8 mouse cellular contexts compared by ENCODE assay signal in genomic region chr19:36832951-36833787, GRCm38 (mm10). TPM values are rescaled to one million over a fixed set of nuclear protein-coding genes. Genes with fewer than 3 reads are reported as not detected.
DNase-seq lines count a peak whose midpoint lies in the region; ATAC-seq and TF ChIP-seq lines count a peak whose summit lies in the region.

No protein-coding gene starts in this region.

- intact Hi-C loops in left cerebral cortex, postnatal 36 days (cut with DNase I) = loop anchor here (5.0 to 10.0 kb wide), 2 partner anchors 84 to 432 kb away; partner anchors contain the start of gene Fgfbp3

- peak; percentile 64 for DNase-seq in MEL (ENCODE audit: low read depth, low spot score)
- DNase-seq in cerebellum, adult 8-10 months = peak; percentile 25
- DNase-seq in gastrocnemius, postnatal 10 days = peak; percentile 32
- DNase-seq in neural tube, embryonic 11.5 days (ENCODE audit: low spot score) = peak; percentile 38
- DNase-seq in layer of hippocampus, postnatal 25 days (ENCODE audit: extremely low spot score in 1 of 2, low spot score in 1 of 2) = no peak
- DNase-seq in left cerebral cortex, postnatal 36 days (ENCODE audit: low spot score in 2 of 2) = no peak

- no peak for TF ChIP-seq EP300 in MEL (IDR thresholded peaks at IDR 0.05; ENCODE audit: low read depth in 1 of 2, low read length in 2 of 2)

- H3K9ac ChIP-seq in MEL (ENCODE audit: control insufficient read depth, low read depth, low read length, poor library complexity, severe bottlenecking) = peak overlapping the region; percentile 89
- H3K9ac ChIP-seq in liver, embryonic 15.5 days = peak overlapping the region; percentile 98
- H3K9ac ChIP-seq in neural tube, embryonic 11.5 days (ENCODE audit: low read length) = peak overlapping the region; percentile 98

- TF ChIP-seq POLR2A in MEL (IDR thresholded peaks at IDR 0.05; ENCODE audit: control insufficient read depth in 1 of 2, insufficient read depth in 1 of 2, low read depth in 1 of 2, low read length in 2 of 2, poor library complexity in 1 of 2) = 0 out of 4 replicates have a peak, but pooled peaks of 1 of the 2 experiments have one; percentile 35

- no peak for TF ChIP-seq CTCF in MEL (IDR thresholded peaks at IDR 0.05 in 2 of 3, conservative IDR thresholded peaks at IDR 0.05 in 1 of 3; ENCODE audit: control insufficient read depth in 1 of 3, insufficient read depth in 1 of 3, low read depth in 2 of 3, low read length in 3 of 3, poor library complexity in 1 of 3, severe bottlenecking in 1 of 3)

- peaks cover 7 to 11% of the 10 kb centered on the region in 2 experiments for H3K36me3 ChIP-seq in MEL (ENCODE audit: control insufficient read depth in 1 of 2, insufficient read depth in 2 of 2, low read length in 2 of 2)
- H3K36me3 ChIP-seq in liver, embryonic 15.5 days (replicated peaks) = 0 out of 2 replicates have a peak, but pooled peaks cover 1% of the 10 kb centered on the region
- H3K36me3 ChIP-seq in neural tube, embryonic 11.5 days (ENCODE audit: control insufficient read depth, insufficient read depth, low read length) = no peaks in the 10 kb centered on the region

- no peaks in the 10 kb centered on the region for H3K27me3 ChIP-seq in MEL (ENCODE audit: control insufficient read depth in 1 of 2, insufficient read depth in 2 of 2, low read length in 2 of 2)
- H3K27me3 ChIP-seq in liver, embryonic 15.5 days = no peaks in the 10 kb centered on the region
- H3K27me3 ChIP-seq in neural tube, embryonic 11.5 days (ENCODE audit: control insufficient read depth, insufficient read depth, low read length) = no peaks in the 10 kb centered on the region

- peaks cover 0 to 11% of the 10 kb centered on the region in 2 experiments; a peak in 3 of 4 replicates for H3K4me1 ChIP-seq in MEL (ENCODE audit: control insufficient read depth in 1 of 2, insufficient read depth in 2 of 2, low read length in 2 of 2)
- peaks cover 24% of the 10 kb centered on the region for H3K4me1 ChIP-seq in liver, embryonic 15.5 days (replicated peaks)
- H3K4me1 ChIP-seq in neural tube, embryonic 11.5 days (ENCODE audit: control insufficient read depth, insufficient read depth, low read length) = peaks cover 10% of the 10 kb centered on the region

- H3K79me2 ChIP-seq in MEL (ENCODE audit: control insufficient read depth, insufficient read depth, low read length, poor library complexity) = peaks cover 29% of the 10 kb centered on the region

- ATAC-seq in inflammation-experienced regulatory T-cells, adult 6 months = peak; percentile 89
- ATAC-seq in liver, embryonic 15.5 days (ENCODE audit: insufficient read depth) = no peak
- peak; percentile 58 for ATAC-seq in neural tube, embryonic 11.5 days (ENCODE audit: insufficient read depth, low FRiP score, low TSS enrichment)

- no peak for TF ChIP-seq RAD21 in MEL (IDR thresholded peaks at IDR 0.05; ENCODE audit: low read depth, low read length)

- H3K4me2 ChIP-seq in liver, embryonic 15.5 days = peak overlapping the region; percentile 80
- H3K4me2 ChIP-seq in neural tube, embryonic 11.5 days (ENCODE audit: low read depth) = peak overlapping the region; percentile 77

- WGBS in liver, embryonic 15.5 days (ENCODE audit: insufficient replicate concordance) = 12% methylated on average over 19 of the region's 19 CpGs
- 6% methylated on average over 19 of the region's 19 CpGs for WGBS in neural tube, embryonic 11.5 days

- peak overlapping the region; percentile 76 to 92 for H3K4me3 ChIP-seq in MEL (ENCODE audit: control insufficient read depth in 1 of 2, insufficient read depth in 1 of 2, low read depth in 2 of 2, low read length in 2 of 2)
- H3K4me3 ChIP-seq in liver, embryonic 15.5 days (replicated peaks) = peak overlapping the region; percentile 97
- H3K4me3 ChIP-seq in neural tube, embryonic 11.5 days (ENCODE audit: low read depth, low read length) = peak overlapping the region; percentile 97

- peak overlapping the region; percentile 51 for H3K27ac ChIP-seq in MEL (ENCODE audit: control insufficient read depth, low read depth, low read length)
- H3K27ac ChIP-seq in liver, embryonic 15.5 days (replicated peaks) = peak overlapping the region; percentile 94
- peak overlapping the region; percentile 97 for H3K27ac ChIP-seq in neural tube, embryonic 11.5 days (ENCODE audit: low read depth, low read length)

- H3K9me3 ChIP-seq in MEL (replicated peaks; ENCODE audit: insufficient read depth, low read length) = no peaks in the 10 kb centered on the region
- no peaks in the 10 kb centered on the region for H3K9me3 ChIP-seq in liver, embryonic 15.5 days (replicated peaks)
- H3K9me3 ChIP-seq in neural tube, embryonic 11.5 days (ENCODE audit: control insufficient read depth, low read length) = no peaks in the 10 kb centered on the region

TF ChIP-seq in MEL, 35 proteins besides CTCF, POLR2A, EP300 and RAD21:
- TF ChIP-seq MYC (IDR thresholded peaks at IDR 0.05; ENCODE audit: low read depth, low read length) (0 out of 2 replicates have a peak, but pooled peaks have one; percentile 34), ETS1 (IDR thresholded peaks at IDR 0.05; ENCODE audit: low read depth, low read length) (peak; percentile 39; the same call in 1 of the 2 replicates), GABPA (IDR thresholded peaks at IDR 0.05; ENCODE audit: low read depth, low read length) (no peak), JUND (IDR thresholded peaks at IDR 0.05; ENCODE audit: low read depth, low read length) (no peak), POLR2AphosphoS5 (IDR thresholded peaks at IDR 0.05; ENCODE audit: borderline replicate concordance, low read depth, low read length) (no peak), ZMIZ1 (IDR thresholded peaks at IDR 0.05; ENCODE audit: low read depth, low read length) (no peak), RCOR1 (IDR thresholded peaks at IDR 0.05; ENCODE audit: low read depth, low read length) (peak; percentile 52; the same call in 1 of the 2 replicates), MAZ (IDR thresholded peaks at IDR 0.05; ENCODE audit: low read depth, low read length) (0 out of 2 replicates have a peak, but pooled peaks have one; percentile 44), USF2 (IDR thresholded peaks at IDR 0.05; ENCODE audit: borderline replicate concordance in 1 of 2, insufficient read depth in 1 of 2, low read depth in 1 of 2, low read length in 2 of 2) (no peak), MAFK (IDR thresholded peaks at IDR 0.05; ENCODE audit: borderline replicate concordance, low read depth, low read length) (no peak), GATA1 (IDR thresholded peaks at IDR 0.05; ENCODE audit: low read depth, low read length) (peak; percentile 32; the same call in 1 of the 2 replicates), ZNF384 (IDR thresholded peaks at IDR 0.05; ENCODE audit: low read depth, low read length) (peak; percentile 43), ZKSCAN1 (IDR thresholded peaks at IDR 0.05; ENCODE audit: low read depth, low read length) (no peak)

RNA-seq across cellular contexts. Expression of gene Tnks2, which starts 0.9 kb away (rescaled TPM):
- total RNA-seq in MEL (2012; rRNA removed) = 50.2 and 63.1 TPM in 2 replicates
- 10 to 100 TPM; 22.3 to 65.0 TPM for polyA plus RNA-seq in MEL (2012; ENCODE audit: insufficient read depth in 1 of 2, insufficient read length in 2 of 2, low read depth in 1 of 2, low replicate concordance in 2 of 2, missing spikeins in 1 of 2)
- 100 to 1,000 TPM; 130 to 156 TPM for total RNA-seq in gastrocnemius, postnatal 10 days (2021)
- 10 to 100 TPM; 25.8 to 31.5 (median 31.3) TPM for polyA plus RNA-seq in inflammation-experienced regulatory T-cells, adult 6 months (2017; shearing (Covaris generic))
- polyA plus RNA-seq in liver, embryonic 15.5 days (2015; fragmentation: Nextera tagmentation; extraction: Ambion mirVana) = 11.8 and 13.9 TPM in 2 replicates
- 92.6 and 97.0 TPM in 2 replicates for polyA plus RNA-seq in neural tube, embryonic 11.5 days (2014; fragmentation: Nextera tagmentation; extraction: Ambion mirVana)
- 100 to 1,000 TPM; 129 to 131 TPM for total RNA-seq in layer of hippocampus, postnatal 25 days (2021)
- total RNA-seq in left cerebral cortex, postnatal 36 days (2021) = 100 to 1,000 TPM; 117 to 119 TPM

Comparison
In these comparisons a context has a peak if more than half of its experiments do, and no peak if none do; other contexts are left out.
1. DNase-seq: peak in MEL (single experiment), cerebellum, adult 8-10 months (single experiment), gastrocnemius, postnatal 10 days (single experiment) and neural tube, embryonic 11.5 days (single experiment); none in layer of hippocampus, postnatal 25 days (0 of 2) and left cerebral cortex, postnatal 36 days (0 of 2).
2. Peak in every context shown above with its lines, with median percentiles within 50 percentile points of each other: H3K27ac ChIP-seq, H3K4me3 ChIP-seq and H3K9ac ChIP-seq.